Mouse (Mus musculus) liver, adult 2 months (tissue): ENCODE data around the gene Hs1bp3.

Experiments used
- CTCF ChIP-seq: fragments of 200-500 bp; IDR thresholded peaks from 2 replicates; pipeline ENCODE4 v1.5.1; 2011; ENCODE audit warnings: low read depth, low read length, control low read depth
- POLR2A ChIP-seq: fragments of 200-500 bp; IDR thresholded peaks from 2 replicates; pipeline ENCODE4 v1.6.1; 2011; ENCODE audit warnings: low read length, control low read depth; ENCODE audit not compliant: insufficient read depth; ENCODE audit errors: extremely low read depth

GRCm38 (mm10) chr12:8312266-8312665, 966 bp upstream of the Hs1bp3 start:
- TF ChIP-seq CTCF = no peak
- TF ChIP-seq POLR2A = no peak
